Mouse (Mus musculus) neural tube, embryonic 13.5 days (tissue): ENCODE measurements around the gene Hnrnpl. TPM values are rescaled to one million over a fixed set of nuclear protein-coding genes. Genes with fewer than 3 reads are reported as not detected.

Experiments used
- ATAC-seq: fragments of 200-750 bp; cut with Nextera tagmentation; 2 replicates; pipeline ENCODE4 v1.8.0; 2017; ENCODE audit warnings: low read depth, mild to moderate bottlenecking, moderate TSS enrichment, moderate library complexity
- H3K27ac ChIP-seq: fragments of 300-500 bp; sonication (generic); replicated peaks from 2 replicates; pipeline ENCODE4 v1.5.1; 2015; ENCODE audit warnings: moderate library complexity, mild to moderate bottlenecking, inconsistent platforms
- H3K27me3 ChIP-seq: fragments of 300-500 bp; sonication (generic); 2 replicates; pipeline ENCODE4 v1.6.1; 2015; ENCODE audit warnings: mild to moderate bottlenecking, inconsistent platforms
- H3K36me3 ChIP-seq: fragments of 300-500 bp; sonication (generic); 2 replicates; pipeline ENCODE4 v1.6.1; 2015; ENCODE audit warnings: mild to moderate bottlenecking, inconsistent platforms
- H3K4me1 ChIP-seq: fragments of 300-500 bp; sonication (generic); replicated peaks from 2 replicates; pipeline ENCODE4 v1.6.1; 2015; ENCODE audit warnings: inconsistent platforms
- H3K4me2 ChIP-seq: fragments of 300-500 bp; sonication (generic); 2 replicates; pipeline ENCODE4 v1.6.1; 2015; ENCODE audit warnings: inconsistent platforms, mild to moderate bottlenecking, moderate library complexity
- H3K4me3 ChIP-seq: fragments of 300-500 bp; sonication (generic); 2 replicates; pipeline ENCODE4 v1.5.1; 2015; ENCODE audit warnings: mild to moderate bottlenecking, inconsistent platforms
- H3K9ac ChIP-seq: fragments of 300-500 bp; sonication (generic); 2 replicates; pipeline ENCODE4 v1.6.1; 2015; ENCODE audit warnings: moderate library complexity, mild to moderate bottlenecking, inconsistent platforms
- H3K9me3 ChIP-seq: fragments of 300-500 bp; sonication (generic); 2 replicates; pipeline ENCODE4 v1.6.1; 2016; ENCODE audit warnings: inconsistent platforms
- WGBS: fragments of 180-500 bp; shearing (Covaris S2); methylation state at CpG from one replicate; pipeline ENCODE4 v1.1.7; 2015; 5-methylcytosine and 5-hydroxymethylcytosine counted together
- polyA plus RNA-seq: library from polyadenylated mRNA; unstranded; fragments of >200 nt; fragmentation: Nextera tagmentation; extraction: Ambion mirVana; gene quantifications from 2 replicates; pipeline ENCODE4 v1.2.1, GENCODE M21; 2015

The Hnrnpl gene
- polyA plus RNA-seq, 1 experiment from 2014 or later = 214 TPM

DNA sequence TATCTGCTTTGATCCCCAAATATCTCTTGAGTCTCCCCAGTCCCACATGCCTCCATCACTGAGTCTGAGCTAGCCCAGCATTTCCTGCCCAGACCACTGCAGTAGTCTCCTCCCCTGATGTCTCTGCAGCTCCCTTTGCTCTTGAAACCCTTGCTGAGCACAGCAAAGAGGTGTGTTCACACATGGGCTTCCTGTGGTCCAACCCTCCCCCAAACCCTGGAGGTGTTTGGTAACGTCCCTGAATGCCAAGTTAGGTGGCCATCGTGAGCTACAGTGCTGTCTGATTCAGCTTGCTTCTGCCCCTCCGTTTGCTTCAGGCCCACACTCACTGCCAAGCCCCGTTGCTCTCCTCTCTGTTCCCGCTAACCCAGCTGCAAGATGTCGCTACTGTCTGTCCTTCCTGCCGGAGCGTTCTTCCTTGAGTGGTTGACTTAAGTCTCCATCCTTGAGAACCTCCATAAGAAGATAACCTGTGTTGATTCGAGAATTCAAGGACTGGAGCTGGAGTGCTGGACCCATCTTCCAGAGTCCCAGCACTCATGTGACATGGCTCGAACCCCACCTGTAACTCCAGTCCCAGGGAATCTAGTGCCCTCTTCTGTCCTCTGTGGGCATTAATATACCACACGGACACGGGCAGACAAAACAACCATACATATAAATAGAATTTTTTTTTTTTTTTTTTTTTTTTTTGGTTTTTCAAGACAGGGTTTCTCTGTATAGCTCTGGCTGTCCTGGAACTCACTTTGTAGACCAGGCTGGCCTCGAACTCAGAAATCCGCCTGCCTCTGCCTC lies 15.8 kb upstream of the Hnrnpl start:
- H3K27ac ChIP-seq = no peak overlapping the region
- H3K4me3 ChIP-seq = no peak overlapping the region
- 85% methylated on average over 13 of the region's 14 CpGs for WGBS
- H3K27me3 ChIP-seq = no peaks in the 10 kb centered on the region
- no peak overlapping the region for H3K4me2 ChIP-seq
- H3K9me3 ChIP-seq = no peaks in the 10 kb centered on the region
- peaks cover 9% of the 10 kb centered on the region for H3K4me1 ChIP-seq
- H3K9ac ChIP-seq = no peak overlapping the region
- ATAC-seq = no peak
- peaks cover 7% of the 10 kb centered on the region; the same call in 1 of the 2 replicates for H3K36me3 ChIP-seq

DNA sequence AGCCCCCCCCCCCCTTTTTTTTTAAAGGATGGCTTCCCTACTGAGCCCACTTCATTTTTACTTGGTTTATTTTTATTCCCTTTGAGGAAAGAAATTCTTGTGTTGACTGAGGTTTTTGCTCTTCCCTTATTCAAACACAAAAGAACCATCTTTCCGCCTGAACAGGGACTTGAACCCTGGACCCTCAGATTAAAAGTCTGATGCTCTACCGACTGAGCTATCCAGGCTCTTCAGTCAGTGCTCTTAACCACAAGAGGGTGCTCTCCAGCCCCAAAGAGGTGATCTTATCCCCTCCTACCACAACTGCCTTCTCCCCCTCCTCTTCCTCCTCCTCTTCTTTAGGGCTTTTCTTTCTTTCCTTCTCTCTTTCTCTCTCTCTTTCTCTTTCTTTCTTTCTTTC lies 14.5 kb upstream of the Hnrnpl start:
- H3K4me1 ChIP-seq = peaks cover 9% of the 10 kb centered on the region
- no peaks in the 10 kb centered on the region for H3K9me3 ChIP-seq
- WGBS = 43% methylated on average over 2 of the region's 2 CpGs
- H3K4me3 ChIP-seq = no peak overlapping the region
- no peak for ATAC-seq
- H3K36me3 ChIP-seq = no peaks in the 10 kb centered on the region
- H3K27ac ChIP-seq = no peak overlapping the region
- no peak overlapping the region for H3K4me2 ChIP-seq
- H3K27me3 ChIP-seq = no peaks in the 10 kb centered on the region
- no peak overlapping the region for H3K9ac ChIP-seq

DNA sequence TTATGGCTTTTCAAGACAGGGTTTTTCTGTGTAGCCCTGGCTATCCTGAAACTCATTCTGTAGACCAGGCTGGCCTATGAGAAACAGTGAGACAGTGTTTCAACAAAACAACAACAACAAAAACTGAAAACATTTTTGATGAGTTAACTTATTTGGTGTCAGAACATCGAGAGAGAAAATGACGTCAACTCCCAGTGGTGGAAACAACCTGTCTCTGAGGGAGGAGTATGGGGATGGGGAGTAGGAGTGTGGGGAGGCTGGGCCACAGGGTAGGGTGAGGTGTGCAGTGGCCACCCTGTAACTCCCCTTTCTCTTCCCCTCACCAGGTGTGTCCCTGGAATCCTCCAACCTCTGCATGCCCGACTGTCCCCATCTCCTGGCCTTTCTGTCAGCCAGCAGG lies 13.8 kb upstream of the Hnrnpl start:
- no peak overlapping the region for H3K4me2 ChIP-seq
- no peaks in the 10 kb centered on the region for H3K27me3 ChIP-seq
- H3K4me1 ChIP-seq = peaks cover 9% of the 10 kb centered on the region
- no peaks in the 10 kb centered on the region for H3K9me3 ChIP-seq
- no peak for ATAC-seq
- H3K36me3 ChIP-seq = no peaks in the 10 kb centered on the region
- H3K9ac ChIP-seq = no peak overlapping the region
- WGBS = 79% methylated on average over 3 of the region's 3 CpGs
- H3K27ac ChIP-seq = no peak overlapping the region
- no peak overlapping the region for H3K4me3 ChIP-seq

DNA sequence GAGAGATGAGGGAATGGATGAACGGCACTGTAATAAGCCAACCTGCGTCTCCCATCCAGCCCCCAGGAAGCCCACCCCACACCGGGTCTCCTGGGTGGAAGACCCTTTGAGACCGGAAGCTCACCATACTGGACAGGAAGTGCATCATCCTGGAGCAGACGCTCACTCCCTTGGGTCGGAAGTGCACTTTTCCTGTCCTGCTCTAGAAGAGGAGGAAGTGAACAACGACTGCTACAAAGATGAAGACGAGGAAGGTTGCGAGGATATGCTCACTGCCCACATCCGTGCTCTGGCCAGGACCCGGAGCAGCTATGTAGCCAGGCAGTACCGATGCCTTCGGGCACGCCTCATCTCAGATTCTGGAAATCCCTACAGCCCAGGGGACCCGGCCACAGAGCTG lies 12.5 kb upstream of the Hnrnpl start:
- ATAC-seq = no peak; the same call in none of the 2 replicates
- H3K27ac ChIP-seq = no peak overlapping the region
- H3K4me2 ChIP-seq = peak overlapping the region; percentile 46
- peaks cover 9% of the 10 kb centered on the region for H3K4me1 ChIP-seq
- WGBS = 83% methylated on average over 15 of the region's 15 CpGs
- H3K9ac ChIP-seq = no peak overlapping the region
- no peaks in the 10 kb centered on the region for H3K9me3 ChIP-seq
- H3K4me3 ChIP-seq = no peak overlapping the region
- H3K27me3 ChIP-seq = no peaks in the 10 kb centered on the region
- no peaks in the 10 kb centered on the region for H3K36me3 ChIP-seq

DNA sequence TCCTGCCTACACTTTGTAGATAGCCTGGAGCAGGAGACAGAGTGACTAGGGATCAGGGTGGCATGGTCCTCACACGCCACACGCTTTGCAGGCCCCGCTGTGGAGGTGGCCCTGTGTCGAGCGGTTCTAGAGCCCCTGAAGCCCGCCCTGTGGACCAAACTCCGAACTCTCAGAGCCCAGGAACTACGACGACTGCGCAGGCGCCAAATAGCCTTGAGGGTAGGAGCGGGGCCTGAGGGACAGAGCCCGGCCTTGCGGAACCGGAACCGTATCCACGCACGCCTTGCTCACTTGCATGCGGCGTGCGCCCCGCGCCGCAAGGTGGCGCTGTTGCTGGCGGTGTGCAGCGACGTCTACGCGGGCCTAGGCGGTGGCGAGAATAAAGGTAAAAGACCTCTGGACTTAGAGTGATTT lies 11.8 kb upstream of the Hnrnpl start:
- Histone ChIP-seq H3K9me3 (no peaks in the 10 kb centered on the region), H3K4me1 (peaks cover 9% of the 10 kb centered on the region), H3K27me3 (no peaks in the 10 kb centered on the region), H3K4me3 (peak overlapping the region; percentile 16), H3K27ac (no peak overlapping the region), H3K9ac (peak overlapping the region; percentile 2; the same call in 1 of the 2 replicates), H3K4me2 (peak overlapping the region; percentile 46), H3K36me3 (no peaks in the 10 kb centered on the region)
- peak; percentile 67 for ATAC-seq
- 18% methylated on average over 32 of the region's 32 CpGs for WGBS

DNA sequence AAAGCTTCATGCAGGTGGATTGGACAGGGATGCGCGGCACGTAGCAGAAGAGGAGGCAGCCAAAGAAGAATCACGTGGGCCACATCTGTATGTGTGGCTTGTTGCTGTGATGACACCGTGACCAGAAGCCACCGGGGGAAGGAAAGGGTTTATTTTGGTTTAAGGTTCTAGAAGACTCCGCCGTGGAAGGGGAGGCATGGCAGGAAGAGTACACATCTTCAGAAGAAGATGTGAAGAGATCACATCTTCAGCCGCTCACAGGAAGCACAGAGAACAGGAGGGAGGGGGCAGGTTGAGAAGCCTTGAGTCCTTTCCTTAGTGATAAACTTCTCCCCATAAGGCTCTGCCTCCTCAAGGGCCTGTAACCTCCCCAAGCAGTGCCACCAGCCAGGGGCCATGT lies 8.3 kb upstream of the Hnrnpl start:
- H3K27ac ChIP-seq = no peak overlapping the region
- H3K9ac ChIP-seq = no peak overlapping the region
- no peaks in the 10 kb centered on the region for H3K27me3 ChIP-seq
- no peak overlapping the region for H3K4me2 ChIP-seq
- no peaks in the 10 kb centered on the region for H3K9me3 ChIP-seq
- no peak overlapping the region for H3K4me3 ChIP-seq
- peaks cover 28% of the 10 kb centered on the region for H3K4me1 ChIP-seq
- ATAC-seq = no peak
- H3K36me3 ChIP-seq = no peaks in the 10 kb centered on the region
- 94% methylated on average over 9 of the region's 9 CpGs for WGBS

DNA sequence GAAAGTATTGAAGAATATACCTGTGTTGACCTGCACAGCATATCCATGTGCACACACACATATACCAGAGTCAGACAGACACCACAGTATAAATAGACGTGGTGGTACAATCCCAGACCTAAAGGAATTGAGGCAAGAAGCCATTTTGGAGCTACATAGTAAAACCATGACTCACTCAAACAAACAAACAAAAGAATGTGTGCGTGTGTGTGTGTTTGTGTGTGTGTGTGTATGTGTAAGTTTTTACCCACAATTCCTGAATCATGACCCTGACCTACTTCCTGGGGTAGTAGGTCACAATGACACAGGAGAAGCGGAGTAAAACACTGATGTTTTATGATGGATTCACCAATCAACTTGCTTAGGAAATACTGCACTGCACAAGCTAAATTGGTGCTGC lies 6.9 kb upstream of the Hnrnpl start:
- Histone ChIP-seq H3K4me3 (no peak overlapping the region), H3K27me3 (no peaks in the 10 kb centered on the region), H3K4me1 (peaks cover 25% of the 10 kb centered on the region), H3K9me3 (no peaks in the 10 kb centered on the region), H3K36me3 (no peaks in the 10 kb centered on the region), H3K9ac (no peak overlapping the region), H3K4me2 (no peak overlapping the region), H3K27ac (peak overlapping the region; percentile 78; the same call in 1 of the 2 replicates)
- WGBS = 72% methylated on average over 3 of the region's 3 CpGs
- no peak for ATAC-seq

DNA sequence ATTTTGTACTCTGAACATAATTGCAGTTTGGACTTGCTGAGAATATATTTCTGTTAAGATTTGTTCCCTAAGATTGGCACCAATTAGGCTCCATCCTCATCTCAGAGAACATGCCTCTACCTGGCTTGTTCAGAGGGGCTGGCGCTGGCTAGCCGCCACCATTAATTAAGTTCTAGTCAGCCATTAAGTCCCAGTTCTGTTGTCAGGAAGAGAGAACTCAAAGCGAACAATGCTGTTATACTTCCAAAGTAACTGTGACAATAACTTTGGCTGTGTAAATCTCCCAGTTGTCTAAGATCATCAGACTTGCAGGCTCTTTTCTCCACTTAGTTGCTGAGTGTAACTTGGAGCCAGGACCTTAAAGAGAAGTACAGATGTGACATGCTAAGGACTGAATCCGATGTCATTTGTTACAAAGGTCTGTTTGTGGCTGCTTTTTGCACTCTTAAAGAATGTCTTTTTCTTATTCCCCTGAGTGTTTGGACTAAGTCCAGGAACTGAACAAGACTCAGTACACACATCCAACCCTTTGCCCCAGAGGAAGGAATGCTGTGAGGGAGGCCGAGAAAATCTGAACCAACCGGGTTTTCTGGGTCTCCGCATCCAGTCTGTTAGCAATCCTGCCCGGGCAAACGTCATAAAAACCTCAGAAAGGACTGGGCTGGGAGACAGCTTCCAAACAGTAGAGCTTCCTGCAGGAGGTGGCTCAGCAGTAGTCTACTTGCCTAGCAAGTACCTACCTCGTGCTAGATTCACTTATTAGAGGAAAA lies 6.3 kb upstream of the Hnrnpl start:
- Histone ChIP-seq H3K36me3 (no peaks in the 10 kb centered on the region), H3K9me3 (no peaks in the 10 kb centered on the region), H3K9ac (no peak overlapping the region), H3K4me3 (no peak overlapping the region), H3K4me2 (no peak overlapping the region), H3K27me3 (no peaks in the 10 kb centered on the region), H3K27ac (peak overlapping the region; percentile 78), H3K4me1 (peaks cover 19% of the 10 kb centered on the region)
- WGBS = 20% methylated on average over 10 of the region's 10 CpGs
- peak; percentile 32; the same call in 1 of the 2 replicates for ATAC-seq

DNA sequence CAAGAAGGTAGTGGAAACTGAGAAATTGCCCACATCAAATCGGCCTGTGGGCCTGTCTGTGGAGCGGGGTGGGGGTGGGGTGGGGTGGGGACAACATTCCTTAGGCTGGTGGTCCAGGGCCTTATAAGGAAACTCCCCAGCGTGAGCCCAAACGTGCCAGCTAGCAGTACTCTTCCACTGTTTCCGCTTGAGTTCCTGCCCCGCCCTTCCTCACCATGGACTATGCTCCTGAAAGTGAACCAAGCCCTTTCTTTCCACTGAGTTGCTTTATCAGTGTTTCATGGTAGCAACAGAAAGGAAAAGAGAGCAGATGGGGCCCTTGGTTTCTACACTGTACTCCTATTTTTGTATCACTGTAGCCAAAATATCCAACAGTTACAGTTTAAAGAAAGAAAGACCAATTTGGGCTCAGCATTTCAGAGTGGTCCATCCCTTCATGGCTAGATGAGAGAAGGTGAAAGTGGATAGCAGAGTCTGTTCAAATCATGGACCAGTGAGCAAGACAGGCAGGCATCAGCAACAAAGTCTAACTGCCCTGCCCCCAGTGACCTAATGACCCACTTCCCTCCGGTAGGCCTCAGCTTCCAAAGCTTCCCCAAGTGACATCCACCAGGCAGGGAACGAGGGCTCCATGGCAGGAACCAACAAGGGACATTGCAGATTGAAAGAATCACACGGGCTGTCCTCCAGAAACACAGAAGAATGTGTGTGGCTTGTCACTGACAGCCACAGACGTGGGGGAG lies 5.3 kb upstream of the Hnrnpl start:
- peak; percentile 32; the same call in 1 of the 2 replicates for ATAC-seq
- 10% methylated on average over 10 of the region's 10 CpGs for WGBS

DNA sequence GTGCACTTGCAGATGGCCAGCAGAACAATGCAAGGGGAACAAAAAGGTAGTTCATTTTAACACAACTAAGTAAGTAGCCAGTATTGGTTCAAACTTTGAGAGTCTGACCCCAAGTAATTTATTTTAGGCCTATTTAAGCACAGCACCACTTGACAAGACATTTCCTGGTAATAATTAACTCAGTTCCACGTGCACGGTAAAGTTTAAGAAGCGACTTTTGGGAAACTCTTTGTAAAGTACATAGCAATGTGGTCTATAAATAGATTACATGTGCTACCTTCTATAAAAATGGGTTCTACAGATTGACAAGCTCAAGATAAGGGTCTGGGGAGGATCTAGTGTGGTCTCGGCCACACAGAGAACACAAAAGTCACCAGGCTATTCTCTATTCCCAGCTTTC lies 4.6 kb upstream of the Hnrnpl start:
- H3K27ac ChIP-seq = peak overlapping the region; percentile 78

More for the DNA sequence above, 5.3 kb upstream of the Hnrnpl start:
- Histone ChIP-seq H3K9ac (peak overlapping the region; percentile 31; the same call in 1 of the 2 replicates), H3K9me3 (no peaks in the 10 kb centered on the region), H3K4me3 (no peak overlapping the region), H3K4me2 (no peak overlapping the region), H3K27me3 (no peaks in the 10 kb centered on the region), H3K36me3 (no peaks in the 10 kb centered on the region), H3K4me1 (peaks cover 25% of the 10 kb centered on the region), H3K27ac (peak overlapping the region; percentile 78)

DNA sequence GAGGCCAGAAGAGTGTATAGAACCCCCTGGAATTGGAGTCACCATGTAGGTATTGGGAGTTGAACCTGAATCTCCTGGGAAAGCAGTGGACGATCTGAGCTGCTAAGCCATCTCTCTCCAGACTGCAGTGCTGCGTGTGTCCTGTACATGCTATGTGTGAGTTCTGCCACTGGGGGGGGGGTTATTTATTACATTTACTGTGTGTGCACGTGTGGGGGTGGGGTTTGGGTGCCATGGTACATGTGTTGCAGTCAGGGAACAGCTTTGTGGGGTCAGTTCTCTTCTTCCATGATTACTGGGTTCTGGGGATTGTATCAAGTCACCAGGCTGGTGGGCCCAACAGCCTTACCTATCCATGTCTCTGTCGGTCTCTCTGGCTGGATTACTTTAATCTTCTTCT lies 1.5 kb upstream of the Hnrnpl start:
- Histone ChIP-seq H3K27ac (no peak overlapping the region), H3K4me2 (no peak overlapping the region), H3K27me3 (no peaks in the 10 kb centered on the region), H3K4me1 (peaks cover 31% of the 10 kb centered on the region), H3K4me3 (no peak overlapping the region), H3K9me3 (no peaks in the 10 kb centered on the region), H3K9ac (no peak overlapping the region), H3K36me3 (no peaks in the 10 kb centered on the region)
- WGBS = 63% methylated on average over 4 of the region's 4 CpGs
- no peak for ATAC-seq

More for the DNA sequence above, 4.6 kb upstream of the Hnrnpl start:
- Histone ChIP-seq H3K4me3 (no peak overlapping the region), H3K4me1 (peaks cover 29% of the 10 kb centered on the region), H3K4me2 (no peak overlapping the region), H3K9me3 (no peaks in the 10 kb centered on the region), H3K9ac (0 out of 2 replicates have a peak overlapping the region, but pooled peaks have one; percentile 31), H3K36me3 (no peaks in the 10 kb centered on the region), H3K27me3 (no peaks in the 10 kb centered on the region)
- 44% methylated on average over 4 of the region's 4 CpGs for WGBS
- ATAC-seq = no peak
